Mouse (Mus musculus): ENCODE results near the gene Usp19. TPM values are rescaled to one million over a fixed set of nuclear protein-coding genes. Genes with fewer than 3 reads are reported as not detected.

Gene Usp19
- total RNA-seq, 4 experiments from 2014 or later: 92.9 to 109 (median 102) TPM

Other genes with a start within 250 kb of the Usp19 start
- 100 to 1,000 TPM; 291 to 330 (median 302) TPM for gene Dag1, start 226.6 kb upstream of the Usp19 start, total RNA-seq (2022)
- gene Nicn1, start 200.2 kb upstream of the Usp19 start, total RNA-seq (2022): 10 to 100 TPM; 23.0 to 32.5 (median 28.5) TPM
- 1 to 10 TPM; 3.8 to 6.5 (median 4.9) TPM for gene Amt, start 193.7 kb upstream of the Usp19 start, total RNA-seq (2022)
- 100 to 1,000 TPM; 196 to 229 (median 224) TPM for gene Rhoa, start 184.5 kb upstream of the Usp19 start, total RNA-seq (2022)
- gene Tcta, start 184.4 kb upstream of the Usp19 start, total RNA-seq (2022): 10 to 100 TPM; 66.6 to 85.9 (median 81.5) TPM
- 100 to 1,000 TPM in 1 of 4 experiments, 10 to 100 TPM in 3; 67.6 to 101 (median 81.7) TPM for gene Gpx1, start 151.7 kb upstream of the Usp19 start, total RNA-seq (2022)
- gene Usp4, start 142.7 kb upstream of the Usp19 start, total RNA-seq (2022): 10 to 100 TPM; 77.0 to 83.3 (median 79.8) TPM
- 1 to 10 TPM in 2 of 4 experiments, under 1 TPM in 2; 0.73 to 1.5 (median 1.1) TPM for gene 1700102P08Rik, start 97.8 kb upstream of the Usp19 start, total RNA-seq (2022)
- not detected for gene Ccdc36, start 62.1 kb upstream of the Usp19 start, total RNA-seq (2022)
- not detected for gene BC048562, start 54.1 kb upstream of the Usp19 start, total RNA-seq (2022)
- 10 to 100 TPM; 21.3 to 28.3 (median 26.7) TPM for gene Ccdc71, start 30.1 kb upstream of the Usp19 start, total RNA-seq (2022)
- gene Klhdc8b, start 29.0 kb upstream of the Usp19 start, total RNA-seq (2022): 1 to 10 TPM; 3.9 to 6.7 (median 5.8) TPM
- 100 to 1,000 TPM; 342 to 366 (median 351) TPM for gene Lamb2, start 10.9 kb upstream of the Usp19 start, total RNA-seq (2022)
- gene Qars, start 17.1 kb downstream of the Usp19 start, total RNA-seq (2022): 10 to 100 TPM; 76.7 to 84.2 (median 80.1) TPM
- 10 to 100 TPM; 55.6 to 70.2 (median 61.7) TPM for gene Qrich1, start 26.2 kb downstream of the Usp19 start, total RNA-seq (2022)
- gene Impdh2, start 69.7 kb downstream of the Usp19 start, total RNA-seq (2022): 10 to 100 TPM; 44.3 to 53.5 (median 47.9) TPM
- 10 to 100 TPM; 78.5 to 86.3 (median 81.1) TPM for gene Ndufaf3, start 76.8 kb downstream of the Usp19 start, total RNA-seq (2022)
- gene Dalrd3, start 79.3 kb downstream of the Usp19 start, total RNA-seq (2022): 10 to 100 TPM; 16.9 to 26.8 (median 24.1) TPM
- 10 to 100 TPM; 12.9 to 18.1 (median 17.0) TPM for gene Wdr6, start 88.1 kb downstream of the Usp19 start, total RNA-seq (2022)
- gene P4htm, start 107.1 kb downstream of the Usp19 start, total RNA-seq (2022): 10 to 100 TPM; 13.0 to 23.5 (median 14.6) TPM
- gene Arih2, start 158.8 kb downstream of the Usp19 start, total RNA-seq (2022): 10 to 100 TPM; 41.7 to 50.7 (median 49.6) TPM
- 100 to 1,000 TPM; 189 to 257 (median 218) TPM for gene Slc25a20, start 171.5 kb downstream of the Usp19 start, total RNA-seq (2022)
- gene Prkar2a, start 198.7 kb downstream of the Usp19 start, total RNA-seq (2022): 10 to 100 TPM; 80.5 to 91.0 (median 88.1) TPM